Mouse (Mus musculus): ENCODE data around the gene Plgrkt.

Gene Plgrkt

DNA sequence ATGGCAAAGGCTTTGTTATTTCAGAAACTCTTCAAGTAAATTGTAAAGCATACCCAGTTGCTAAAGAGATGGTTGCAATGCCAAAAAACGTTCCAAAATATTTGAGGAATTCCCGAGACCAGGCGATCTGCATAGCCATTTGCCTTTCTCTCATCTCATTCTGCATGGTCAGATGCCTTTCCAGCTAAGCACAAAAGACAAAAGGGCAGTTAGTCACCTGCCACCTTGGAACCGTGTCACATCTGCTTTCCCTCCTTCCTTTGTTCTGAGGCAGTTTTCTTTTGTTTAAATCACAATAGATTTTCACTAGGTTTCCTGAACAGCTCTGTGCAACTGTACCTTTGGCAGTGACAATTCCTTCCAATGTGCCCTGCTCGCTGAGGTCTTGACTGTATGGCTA, 16.2 kb downstream of the Plgrkt start:
- no peak for DNase-seq

- DNase-seq = no peak
Observed at GRCm38 (mm10) chr19:29345636-29346035, 21.6 kb downstream of the Plgrkt start.

DNA sequence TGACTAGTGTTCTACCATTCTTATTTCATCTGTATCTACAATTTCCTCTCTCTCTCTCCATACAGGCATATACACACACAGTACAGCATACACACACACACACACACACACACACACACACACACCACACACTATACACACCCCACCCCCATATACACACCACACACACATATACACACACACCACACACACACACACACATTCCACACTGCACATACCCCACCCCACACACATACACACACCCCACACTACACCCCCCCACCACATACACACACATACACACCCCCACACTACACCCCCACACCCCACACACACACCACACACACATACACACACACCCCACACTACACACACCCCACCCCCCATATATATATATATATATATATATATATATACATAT, 22.3 kb downstream of the Plgrkt start:
- DNase-seq = no peak

DNA sequence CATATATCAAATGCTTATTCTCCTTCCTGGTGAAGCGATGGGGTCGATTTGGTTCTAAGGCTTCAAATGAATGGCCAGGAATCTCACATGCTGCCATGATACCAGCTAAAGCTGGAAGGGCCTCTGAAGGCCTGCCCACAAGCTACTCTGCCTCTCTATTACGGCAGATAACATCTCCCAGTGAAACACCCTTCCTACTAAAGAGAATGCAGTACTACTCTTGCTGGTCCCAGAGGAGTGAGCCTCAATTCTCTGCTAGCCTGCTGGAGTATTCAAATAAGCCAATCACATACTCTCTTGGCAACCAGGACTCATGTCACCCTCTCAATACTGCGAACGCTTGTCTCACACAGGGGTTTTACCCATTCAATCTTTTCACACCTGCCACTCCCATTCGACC, 24.9 kb downstream of the Plgrkt start:
- no peak for DNase-seq

GRCm38 (mm10) chr19:29341029-29341428, 26.2 kb downstream of the Plgrkt start:
- no peak for DNase-seq

GRCm38 (mm10) chr19:29336624-29337023, 30.6 kb downstream of the Plgrkt start:
- no peak for DNase-seq

DNA sequence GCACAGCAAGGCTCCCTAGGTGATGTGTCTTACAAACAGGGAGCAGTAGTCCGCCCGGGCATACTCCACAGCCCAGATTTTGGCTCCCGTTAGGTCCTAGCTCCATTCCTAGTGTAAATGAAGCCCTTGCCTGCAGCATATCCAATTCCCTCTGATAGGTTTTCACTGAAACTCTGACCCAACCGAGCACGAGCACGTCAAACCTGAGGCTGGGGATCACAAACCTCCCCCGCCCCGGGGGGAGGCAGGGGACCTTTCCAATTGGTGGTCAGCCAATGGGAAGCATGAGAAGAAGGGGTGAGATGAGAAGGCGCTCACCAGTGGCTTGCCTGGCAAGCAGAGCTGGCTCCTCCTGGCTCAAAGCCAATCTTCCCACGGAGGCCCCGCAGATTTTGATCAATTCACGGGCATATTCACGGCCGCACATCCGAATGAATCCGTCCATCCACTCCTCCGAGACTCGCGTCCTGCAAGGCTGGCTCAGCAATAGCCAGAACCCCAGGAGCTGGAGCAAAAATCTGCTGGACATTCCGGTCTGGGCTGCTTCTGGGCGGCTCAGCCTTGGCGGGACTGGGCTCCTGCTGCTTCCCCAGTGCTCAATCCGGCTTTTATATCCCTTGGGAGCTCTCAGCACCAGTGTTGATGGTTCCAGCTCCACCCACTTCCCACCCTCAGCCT, 33.0 kb downstream of the Plgrkt start, which contains the start of gene Rln1:
TSS of gene Rln1 (minus strand) at position 603 of the 678 bp plus-strand sequence.
- DNase-seq = no peak

GRCm38 (mm10) chr19:29326822-29327552, 40.2 kb downstream of the Plgrkt start:
- DNase-seq = no peak

- no peak for DNase-seq
Observed at GRCm38 (mm10) chr19:29326396-29326795, 40.8 kb downstream of the Plgrkt start.

DNA sequence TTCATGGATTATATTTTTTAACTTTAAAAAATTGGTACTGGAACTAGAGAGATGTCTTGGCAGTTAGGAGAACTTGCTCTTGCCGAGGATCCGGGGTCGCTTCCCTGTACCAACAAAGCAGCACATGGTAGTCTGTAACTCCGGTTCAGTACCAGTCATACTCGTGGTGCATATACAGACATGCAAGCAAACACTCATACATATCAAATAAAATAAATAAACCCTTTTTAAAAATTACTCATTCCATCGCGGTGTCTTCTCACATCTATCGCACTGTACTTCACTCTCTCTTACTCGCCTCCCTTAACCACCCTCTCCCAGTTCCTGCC, 41.4 kb downstream of the Plgrkt start:
- DNase-seq = no peak

DNA sequence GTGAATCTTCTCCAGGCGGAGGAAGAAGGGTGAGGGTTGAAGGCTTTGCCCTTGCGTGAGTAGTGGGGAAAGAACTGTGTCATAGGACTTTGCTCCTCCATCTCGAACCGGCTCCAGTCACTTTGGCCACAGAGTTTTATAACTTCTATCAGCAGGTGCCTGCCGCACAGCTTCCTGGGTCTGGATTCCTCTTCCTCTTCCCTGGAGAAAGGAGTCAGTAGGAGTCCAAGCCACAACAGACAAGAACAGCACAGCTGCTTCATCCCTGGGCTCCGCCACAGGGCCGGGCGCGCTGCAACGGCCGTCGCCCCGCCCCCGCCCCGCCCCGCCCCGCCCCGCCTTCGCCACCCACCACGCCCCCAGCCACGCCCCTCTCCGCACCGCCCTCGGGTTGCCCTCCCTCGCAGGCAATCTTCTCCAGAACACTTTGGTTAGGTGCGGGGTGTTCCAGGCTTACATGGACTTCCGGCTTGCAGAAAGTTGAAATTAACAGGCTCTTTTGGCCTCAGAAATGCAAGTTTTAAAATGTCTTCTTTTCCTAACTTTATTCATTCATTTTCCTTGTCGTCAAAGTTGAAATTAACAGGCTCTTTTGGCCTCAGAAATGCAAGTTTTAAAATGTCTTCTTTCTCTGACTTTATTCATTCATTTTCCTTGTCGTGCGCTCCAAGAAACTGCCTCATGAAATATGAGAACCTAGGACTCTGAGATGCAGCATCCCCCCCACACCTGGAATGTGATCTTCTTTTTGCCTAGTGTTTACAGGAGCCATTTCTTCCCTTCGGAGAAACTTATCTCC, 41.9 kb downstream of the Plgrkt start, which contains the start of gene Insl6:
TSS of gene Insl6 (minus strand) at position 304 of the 799 bp plus-strand sequence.
- DNase-seq = peak; percentile 74

- no peak for DNase-seq
Observed at GRCm38 (mm10) chr19:29323416-29324049, 43.7 kb downstream of the Plgrkt start.

- no peak for DNase-seq
Observed at GRCm38 (mm10) chr19:29312661-29313060, 54.5 kb downstream of the Plgrkt start.

DNA sequence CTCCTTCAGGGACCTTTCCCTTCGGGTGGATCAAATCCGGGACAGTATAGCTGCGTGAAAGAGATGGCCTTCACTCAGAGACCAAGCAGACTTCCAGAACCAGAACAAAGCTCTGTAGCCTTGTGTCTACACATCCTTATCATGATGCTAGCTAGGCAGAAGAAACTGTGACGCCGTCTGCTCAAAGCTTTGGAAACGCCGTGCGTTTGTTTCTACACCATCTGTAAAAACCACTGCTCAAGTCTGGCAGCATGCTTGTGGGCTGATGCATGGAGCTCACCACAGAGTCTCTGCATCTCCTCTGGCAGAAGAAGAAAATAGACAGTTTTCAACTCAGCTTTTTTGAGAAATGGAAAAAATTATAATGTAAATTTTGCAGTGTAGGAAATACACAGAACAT, 55.4 kb downstream of the Plgrkt start:
- no peak for DNase-seq

DNA sequence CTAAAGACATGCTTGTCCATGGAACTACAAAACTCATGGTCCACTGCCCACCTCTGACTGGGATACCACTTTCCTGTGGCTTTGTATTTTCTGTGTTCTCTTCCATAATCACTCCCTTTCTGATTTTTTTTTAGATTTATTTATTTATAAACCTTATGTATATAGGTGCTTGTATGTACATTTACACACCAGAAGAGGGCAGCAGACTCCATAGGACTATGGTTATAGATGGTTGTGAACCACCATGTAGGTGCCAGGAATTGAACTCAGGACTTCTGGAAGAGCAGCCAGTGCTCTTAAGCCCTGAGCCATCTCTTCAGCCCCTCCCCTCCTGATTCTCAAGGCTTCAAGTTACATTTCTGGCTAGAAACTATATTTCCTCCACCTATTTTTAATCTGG, 58.4 kb downstream of the Plgrkt start:
- no peak for DNase-seq

GRCm38 (mm10) chr19:29302119-29302518, 65.1 kb downstream of the Plgrkt start:
- DNase-seq = no peak

GRCm38 (mm10) chr19:29300919-29301318, 66.3 kb downstream of the Plgrkt start:
- DNase-seq = no peak

Data from lung, postnatal 36 days (tissue).